Mouse (Mus musculus) lung, postnatal 25 days (tissue): ENCODE data around the gene Rcn3.
A peak's percentile ranks its signal among the peaks of the same experiment; 100 is the strongest.

ENCODE experiments used
- DNase-seq: peaks from one replicate; pipeline ENCODE4 v3.0.0; 2022; ENCODE audit warnings: low spot score

The Rcn3 gene

DNA sequence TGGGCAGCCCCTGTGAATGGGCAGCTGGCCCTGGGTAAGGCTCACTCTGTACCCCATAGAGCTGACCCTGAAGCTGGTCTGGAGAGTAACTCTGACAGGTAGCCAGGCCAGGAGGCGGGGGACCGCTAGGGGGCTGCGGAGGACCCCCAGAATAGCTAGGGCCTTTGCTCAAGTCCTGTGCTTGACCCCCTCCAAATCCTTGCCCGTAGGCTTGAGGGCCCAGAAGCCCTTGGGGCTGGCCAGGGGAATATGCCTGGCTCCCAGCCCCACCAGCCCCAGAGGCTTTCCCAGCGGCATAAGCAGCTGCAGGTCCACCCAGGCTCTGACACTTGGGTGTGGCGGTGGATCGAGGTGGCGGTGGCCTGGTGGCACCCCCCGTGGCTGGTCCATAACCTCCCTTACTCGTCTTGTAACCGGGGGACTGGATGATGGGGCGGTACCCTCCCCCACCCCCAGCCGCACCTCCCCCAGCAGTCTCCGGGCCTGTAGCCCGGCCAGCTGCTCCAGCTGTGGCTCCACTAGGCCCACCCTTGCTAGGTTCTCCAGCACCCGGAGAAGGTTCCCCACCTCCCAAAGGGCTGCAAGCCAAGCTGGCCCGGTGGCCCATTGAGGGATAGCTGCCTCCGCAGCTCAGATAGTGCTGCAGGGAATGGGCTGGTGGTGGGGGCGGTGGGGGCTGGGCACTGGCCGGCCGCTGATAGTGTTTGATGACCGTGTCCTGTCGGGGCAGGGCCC, 42.9 kb downstream of the Rcn3 start:
- DNase-seq = no peak

DNA sequence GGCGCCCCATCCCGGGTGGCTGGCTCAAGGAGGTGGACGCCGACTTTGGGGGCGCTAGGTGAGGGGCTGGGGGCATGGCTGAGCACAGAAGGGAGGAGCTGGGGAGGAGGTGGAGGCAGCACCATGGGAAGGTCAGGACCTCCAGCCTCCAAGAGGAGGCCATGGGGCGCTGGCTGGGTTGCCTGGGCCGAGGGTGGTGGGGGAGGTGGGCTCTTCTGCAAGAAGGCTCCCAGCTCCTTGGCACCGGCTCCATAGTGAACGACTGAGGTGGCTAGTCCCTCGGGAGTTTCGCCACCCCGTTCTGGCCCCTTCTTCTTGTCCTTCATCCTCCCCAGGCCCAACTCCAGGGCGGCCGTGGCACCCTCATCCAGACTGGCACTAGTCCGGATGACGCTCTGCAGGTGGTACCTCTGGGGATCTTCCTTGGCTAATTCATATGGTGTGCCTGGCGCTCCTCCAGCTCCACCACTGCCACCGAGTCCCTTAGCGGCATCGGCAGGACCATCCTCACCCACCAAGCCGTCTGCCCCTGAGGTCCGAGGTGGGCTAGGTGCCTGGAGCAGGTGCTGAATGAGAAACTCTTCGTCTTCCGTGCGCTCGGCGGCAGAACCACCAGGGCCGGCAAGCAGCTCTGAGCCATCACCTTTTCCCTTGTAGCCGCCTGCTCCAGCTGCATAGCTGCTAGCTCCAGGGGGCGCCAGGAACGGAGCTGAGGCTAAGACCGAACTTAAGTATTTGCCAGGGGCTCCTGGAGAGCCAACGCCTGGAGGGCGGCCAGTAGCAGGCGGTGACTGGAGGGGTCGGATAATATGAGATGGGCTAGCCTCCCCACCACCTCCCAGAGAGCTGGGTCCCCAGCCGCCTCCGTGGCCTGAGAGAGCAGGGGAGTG, 43.8 kb downstream of the Rcn3 start:
- no peak for DNase-seq

- no peak for DNase-seq
Measured at GRCm38 (mm10) chr7:45047491-45047890, 44.5 kb downstream of the Rcn3 start.

DNA sequence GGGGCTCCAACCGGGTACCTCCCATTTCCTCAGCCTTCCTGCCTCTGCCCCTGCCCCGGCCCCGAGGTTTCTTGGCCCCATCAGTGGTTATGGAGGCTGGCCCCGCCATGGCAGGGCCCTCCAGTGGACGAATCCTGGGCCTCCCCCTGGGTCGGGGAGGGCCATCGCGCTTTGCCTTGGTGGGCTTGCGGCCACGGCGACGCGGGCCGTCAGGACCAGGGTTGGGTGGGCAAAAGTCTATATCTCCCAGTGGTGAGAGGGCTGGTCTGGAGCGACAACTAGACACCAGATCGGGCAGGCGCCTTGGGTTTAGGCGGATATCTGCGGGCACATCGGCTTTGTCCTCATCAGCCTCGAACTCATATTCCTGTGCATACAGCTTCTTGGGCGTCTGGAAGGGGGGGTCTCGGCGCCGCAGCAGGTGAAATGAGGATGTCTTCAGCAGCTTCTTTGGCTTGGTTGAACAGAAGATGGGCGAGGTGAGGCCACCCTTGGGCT, 45.1 kb downstream of the Rcn3 start:
- DNase-seq = no peak

DNA sequence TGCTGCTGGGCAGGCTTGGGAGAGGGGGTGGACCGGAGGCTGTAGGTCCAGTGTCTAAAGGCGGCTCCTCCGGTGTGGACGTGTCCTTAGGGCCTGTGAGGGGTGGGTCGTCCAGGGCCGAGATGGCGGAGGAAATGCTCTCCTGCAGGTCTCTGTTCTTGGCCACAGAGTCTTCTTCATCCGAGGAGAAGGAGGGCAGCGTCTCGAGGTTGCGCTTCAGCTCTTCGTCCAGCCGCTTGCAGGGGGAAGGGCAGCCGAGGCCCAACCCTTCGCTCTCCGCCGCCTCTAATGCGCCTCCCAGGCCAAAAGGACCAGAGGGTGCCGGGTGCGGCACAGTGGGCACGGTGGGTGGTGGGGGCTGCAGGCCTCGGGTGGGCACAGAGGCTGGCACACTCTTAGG, 46.3 kb downstream of the Rcn3 start:
- DNase-seq = no peak

- no peak for DNase-seq
Measured at GRCm38 (mm10) chr7:45043307-45043706, 48.7 kb downstream of the Rcn3 start.

DNA sequence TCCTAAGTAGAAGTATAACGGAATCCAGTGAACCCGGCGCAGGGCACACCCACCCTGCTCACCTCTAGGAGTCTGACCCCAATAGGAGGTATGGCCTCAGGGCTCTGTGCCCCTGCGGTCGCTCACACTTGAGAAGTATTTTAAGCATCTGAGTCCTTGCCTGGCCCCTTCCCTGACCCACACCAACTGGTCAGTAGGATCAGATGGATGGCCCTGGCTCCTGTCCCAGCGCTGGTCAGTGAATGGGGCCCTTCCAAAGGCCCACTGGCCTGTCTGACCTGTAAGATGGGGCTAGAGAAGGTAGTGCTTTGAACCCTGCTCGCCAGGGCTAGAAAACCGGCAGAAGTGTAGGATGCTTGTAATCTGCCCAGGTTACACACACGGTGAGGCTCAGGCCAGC, 51.2 kb downstream of the Rcn3 start:
- DNase-seq = no peak

GRCm38 (mm10) chr7:45038411-45038810, 53.6 kb downstream of the Rcn3 start:
- no peak for DNase-seq

GRCm38 (mm10) chr7:45037720-45038361, 54.2 kb downstream of the Rcn3 start:
- peak; percentile 64 for DNase-seq

DNA sequence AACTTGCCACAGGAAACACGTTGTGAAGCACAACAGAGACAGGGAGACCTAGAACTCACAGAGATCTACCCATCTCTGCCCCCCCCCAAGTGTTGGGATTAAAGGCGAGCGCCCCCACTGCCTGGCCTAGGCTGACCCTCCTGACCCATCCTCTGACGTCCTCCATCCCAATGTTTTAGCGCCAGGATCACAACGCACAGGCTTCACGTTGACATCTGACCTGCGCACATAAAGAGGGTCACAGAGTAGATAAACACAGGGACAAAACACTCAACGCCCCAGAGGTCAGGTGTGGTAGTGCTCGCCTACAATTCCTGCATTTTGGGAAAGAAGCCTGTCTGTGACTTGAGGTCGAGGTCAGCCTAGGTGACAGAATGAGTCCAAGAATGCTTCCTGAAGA, 55.3 kb downstream of the Rcn3 start:
- DNase-seq = no peak

- DNase-seq = no peak
Measured at GRCm38 (mm10) chr7:45035631-45036030, 56.4 kb downstream of the Rcn3 start.

GRCm38 (mm10) chr7:45033722-45034359, 58.2 kb downstream of the Rcn3 start:
- no peak for DNase-seq
